Mouse (Mus musculus) hindbrain, embryonic 11.5 days (tissue): ENCODE measurements around the gene Fbxl17. TPM values are rescaled to one million over a fixed set of nuclear protein-coding genes. Genes with fewer than 3 reads are reported as not detected.

Source experiments
- ATAC-seq: fragments of 200-750 bp; cut with Nextera tagmentation; 2 replicates; pipeline ENCODE4 v1.8.0; 2017; ENCODE audit warnings: mild to moderate bottlenecking, moderate TSS enrichment, moderate library complexity; ENCODE audit not compliant: low FRiP score
- DNase-seq: peaks from one replicate; pipeline ENCODE4 v3.0.0-alpha.2; 2015; ENCODE audit warnings: low spot score
- H3K27ac ChIP-seq: fragments of 300-500 bp; sonication (generic); 2 replicates; pipeline ENCODE4 v1.5.1; 2014; ENCODE audit warnings: mild to moderate bottlenecking, low read depth, low read length
- H3K27me3 ChIP-seq: fragments of 300-500 bp; sonication (generic); 2 replicates; pipeline ENCODE4 v1.6.1; 2014; ENCODE audit warnings: mild to moderate bottlenecking, low read length, moderate library complexity, mixed read lengths; ENCODE audit not compliant: control insufficient read depth, insufficient read depth
- H3K36me3 ChIP-seq: fragments of 300-500 bp; sonication (generic); 2 replicates; pipeline ENCODE4 v1.6.1; 2014; ENCODE audit warnings: mild to moderate bottlenecking, low read length, moderate library complexity, mixed read lengths; ENCODE audit not compliant: control insufficient read depth, insufficient read depth
- H3K4me1 ChIP-seq: fragments of 300-500 bp; sonication (generic); replicated peaks from 2 replicates; pipeline ENCODE4 v1.6.1; 2014; ENCODE audit warnings: low read length, mixed read lengths; ENCODE audit not compliant: control insufficient read depth, insufficient read depth
- H3K4me2 ChIP-seq: fragments of 300-500 bp; sonication (generic); replicated peaks from 2 replicates; pipeline ENCODE4 v1.6.1; 2014; ENCODE audit warnings: mild to moderate bottlenecking, low read depth, low read length
- H3K4me3 ChIP-seq: fragments of 300-500 bp; sonication (generic); 2 replicates; pipeline ENCODE4 v1.5.1; 2014; ENCODE audit warnings: low read depth, low read length
- H3K9ac ChIP-seq: fragments of 300-500 bp; sonication (generic); 2 replicates; pipeline ENCODE4 v1.6.1; 2014; ENCODE audit warnings: low read depth, low read length
- H3K9me3 ChIP-seq: fragments of 300-500 bp; sonication (generic); 2 replicates; pipeline ENCODE4 v1.6.1; 2016; ENCODE audit warnings: low read length; ENCODE audit not compliant: control insufficient read depth
- WGBS: fragments of 180-500 bp; shearing (Covaris S2); extraction: QIAGEN DNeasy Blood & Tissue Kit; methylation state at CpG from one replicate; pipeline ENCODE4 v1.1.7; 2014; 5-methylcytosine and 5-hydroxymethylcytosine counted together
- polyA plus RNA-seq: library from polyadenylated mRNA; unstranded; fragments of >200 nt; fragmentation: Nextera tagmentation; extraction: Ambion mirVana; gene quantifications from 2 replicates; pipeline ENCODE4 v1.2.1, GENCODE M21; 2014

Fbxl17 gene
- polyA plus RNA-seq, 1 experiment from 2014 or later, result 9.1 TPM

DNA sequence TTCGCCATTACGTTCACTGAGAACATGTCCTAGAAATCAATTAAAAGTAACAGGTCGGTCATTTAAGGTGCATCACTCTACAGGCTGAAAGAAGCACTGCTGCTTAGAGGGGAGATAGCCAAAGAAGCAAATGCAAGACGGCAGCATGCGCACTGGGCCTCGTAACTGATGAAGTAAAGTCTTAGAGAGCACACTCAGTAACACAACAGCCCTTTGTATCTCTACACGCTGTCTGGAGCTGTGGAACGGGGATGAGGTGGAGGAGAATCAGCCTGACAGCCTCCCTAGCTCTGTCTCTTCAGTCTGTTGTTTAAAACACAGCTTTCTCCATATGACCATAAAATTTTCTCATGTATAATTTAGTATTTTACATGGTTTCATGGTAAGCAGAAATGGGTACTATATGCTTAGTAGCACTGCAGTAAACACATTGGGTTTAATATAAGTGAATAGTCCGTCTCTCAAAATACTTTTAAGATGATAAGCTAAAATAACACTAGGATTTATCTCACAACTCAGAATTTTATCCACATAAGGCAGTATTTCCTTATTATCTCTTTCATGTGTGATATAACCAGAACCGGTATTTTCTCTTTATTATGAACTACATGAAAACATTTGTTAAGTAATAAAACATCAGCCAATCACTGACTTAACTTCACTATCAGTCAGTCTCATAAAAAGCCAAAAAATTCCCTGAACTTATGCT lies 52.7 kb downstream of the Fbxl17 start:
- Histone ChIP-seq H3K4me2 (no peak overlapping the region), H3K9ac (no peak overlapping the region), H3K27me3 (no peaks in the 10 kb centered on the region), H3K9me3 (no peaks in the 10 kb centered on the region), H3K27ac (no peak overlapping the region), H3K4me1 (no peaks in the 10 kb centered on the region), H3K36me3 (no peaks in the 10 kb centered on the region), H3K4me3 (no peak overlapping the region)
- DNase-seq (no peak), ATAC-seq (no peak)
- 74% methylated on average over 10 of the region's 10 CpGs for WGBS

DNA sequence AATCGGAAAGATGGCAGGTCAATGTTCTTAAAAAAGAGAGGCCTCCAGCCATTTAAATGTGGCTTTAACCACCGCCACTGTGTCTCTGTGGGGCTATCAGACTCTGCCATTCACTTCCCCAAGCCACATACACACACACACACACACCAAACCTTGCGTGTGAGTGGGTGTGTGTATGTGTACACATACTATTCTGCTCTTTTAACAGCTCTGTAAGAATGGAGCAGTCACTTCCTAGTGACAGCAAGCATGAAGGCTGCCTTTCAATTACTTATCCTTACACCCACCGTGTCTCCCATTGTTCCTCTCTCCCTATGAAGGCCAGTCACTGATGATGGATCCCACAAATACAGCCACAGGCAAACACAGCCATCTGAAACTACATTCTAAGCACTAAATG lies 54.6 kb downstream of the Fbxl17 start:
- no peaks in the 10 kb centered on the region for H3K4me1 ChIP-seq
- DNase-seq (no peak), ATAC-seq (no peak)
- WGBS, result 85% methylated on average over 4 of the region's 4 CpGs
- no peak overlapping the region for H3K4me2 ChIP-seq
- no peaks in the 10 kb centered on the region for H3K9me3 ChIP-seq
- H3K36me3 ChIP-seq, result no peaks in the 10 kb centered on the region
- H3K27ac ChIP-seq, result no peak overlapping the region
- H3K27me3 ChIP-seq, result no peaks in the 10 kb centered on the region
- no peak overlapping the region for H3K9ac ChIP-seq
- H3K4me3 ChIP-seq, result no peak overlapping the region

DNA sequence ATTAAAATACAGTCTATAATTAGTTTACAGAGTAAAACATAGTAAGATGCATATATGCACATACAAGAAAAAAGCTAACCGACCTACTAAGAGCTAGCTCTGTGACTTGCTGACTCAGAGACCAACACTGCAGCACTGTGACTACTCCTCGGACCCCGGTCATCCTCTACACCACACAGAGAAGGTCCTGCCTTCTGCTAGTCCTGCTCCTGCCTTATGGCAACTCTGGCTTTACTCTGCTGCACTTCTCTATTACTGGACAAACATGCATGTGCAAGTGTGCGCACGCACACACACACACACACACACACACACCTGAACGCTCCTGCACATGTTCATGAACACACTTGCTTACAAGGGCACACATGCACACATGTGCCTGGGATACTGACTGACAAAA lies 62.4 kb downstream of the Fbxl17 start:
- ATAC-seq, result no peak
- Histone ChIP-seq H3K36me3 (no peaks in the 10 kb centered on the region), H3K4me2 (no peak overlapping the region), H3K27ac (no peak overlapping the region), H3K4me3 (no peak overlapping the region), H3K9ac (no peak overlapping the region), H3K9me3 (no peaks in the 10 kb centered on the region), H3K4me1 (no peaks in the 10 kb centered on the region), H3K27me3 (no peaks in the 10 kb centered on the region)
- WGBS, result 94% methylated on average over 6 of the region's 6 CpGs
- DNase-seq, result no peak

DNA sequence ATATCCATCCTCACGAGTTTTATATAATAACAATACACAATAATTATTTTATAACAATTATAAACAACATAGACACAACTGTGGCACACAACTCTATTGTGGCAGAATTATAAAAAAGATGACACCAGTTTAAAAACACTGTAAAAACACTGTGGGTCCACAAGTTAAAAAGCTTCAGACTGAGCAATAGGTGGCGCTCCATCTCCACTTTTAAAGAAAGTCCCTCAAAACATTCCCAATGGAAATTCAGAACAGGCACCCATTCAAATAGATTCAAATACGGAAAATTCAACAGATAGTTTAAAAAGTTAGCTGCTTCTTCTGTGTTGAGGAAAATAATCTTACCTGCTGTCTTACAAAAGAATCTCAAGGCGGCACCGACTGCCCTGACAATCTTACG lies 65.7 kb downstream of the Fbxl17 start:
- ATAC-seq (no peak), DNase-seq (peak; percentile 42)
- no peaks in the 10 kb centered on the region for H3K4me1 ChIP-seq
- no peak overlapping the region for H3K27ac ChIP-seq
- no peaks in the 10 kb centered on the region for H3K9me3 ChIP-seq
- no peaks in the 10 kb centered on the region for H3K27me3 ChIP-seq
- H3K36me3 ChIP-seq, result no peaks in the 10 kb centered on the region
- no peak overlapping the region for H3K9ac ChIP-seq
- H3K4me3 ChIP-seq, result no peak overlapping the region
- H3K4me2 ChIP-seq, result no peak overlapping the region
- WGBS, result 57% methylated on average over 6 of the region's 6 CpGs

DNA sequence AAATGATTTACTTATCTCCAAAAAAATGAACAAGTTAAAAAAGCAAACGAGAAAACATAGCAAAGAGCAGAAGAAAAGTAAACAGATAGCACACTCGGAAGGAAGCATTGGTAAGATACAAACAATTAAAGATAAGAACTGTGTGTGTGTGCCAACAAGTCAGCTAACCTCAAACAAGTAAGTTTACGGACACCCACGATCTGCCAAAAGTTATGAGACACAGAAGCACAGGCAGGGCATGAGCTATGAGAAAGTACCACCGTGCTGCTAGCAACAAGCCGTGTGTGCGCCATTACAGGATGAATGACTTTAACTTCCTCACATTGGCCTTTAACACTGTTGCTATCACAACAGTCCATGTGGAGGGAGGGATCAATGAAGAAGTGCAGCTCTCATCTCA lies 68.2 kb downstream of the Fbxl17 start:
- Histone ChIP-seq H3K27ac (no peak overlapping the region), H3K9ac (no peak overlapping the region), H3K27me3 (no peaks in the 10 kb centered on the region), H3K4me1 (no peaks in the 10 kb centered on the region), H3K9me3 (no peaks in the 10 kb centered on the region), H3K4me2 (no peak overlapping the region), H3K36me3 (no peaks in the 10 kb centered on the region), H3K4me3 (no peak overlapping the region)
- 91% methylated on average over 7 of the region's 7 CpGs for WGBS
- no peak for ATAC-seq
- no peak for DNase-seq

DNA sequence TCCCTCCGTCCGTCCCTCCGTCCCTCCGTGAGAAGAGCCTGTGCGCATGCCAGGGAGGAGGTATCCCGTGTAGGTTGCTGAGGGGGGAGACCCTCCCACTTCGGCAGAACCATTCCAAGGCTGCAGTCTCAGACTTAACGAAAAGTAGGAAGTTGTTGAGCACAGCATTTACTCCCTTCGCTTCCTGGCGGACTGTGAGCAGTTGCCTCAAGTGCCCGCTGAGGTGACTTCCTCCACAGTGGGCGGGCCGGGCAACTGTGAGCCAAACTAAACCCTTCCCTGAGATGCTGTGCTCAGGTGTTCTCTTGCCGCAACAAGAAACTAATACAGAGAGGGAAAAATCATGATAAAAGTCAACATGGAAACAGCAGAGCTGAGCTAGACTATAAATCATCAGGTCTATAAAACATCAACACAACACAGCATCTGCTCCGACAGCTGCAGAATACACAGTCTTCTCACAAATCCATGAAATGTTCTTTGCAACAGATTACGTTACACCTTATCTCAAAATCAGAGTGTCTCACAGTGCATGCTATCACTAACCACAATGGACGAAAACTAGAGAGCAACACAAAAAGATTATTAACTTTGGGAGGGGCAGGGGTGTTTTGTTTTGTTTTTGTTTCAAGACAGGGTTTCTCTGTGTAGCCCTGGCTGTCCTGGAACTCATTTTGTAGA lies 69.3 kb downstream of the Fbxl17 start:
- no peak overlapping the region for H3K27ac ChIP-seq
- no peaks in the 10 kb centered on the region for H3K36me3 ChIP-seq
- ATAC-seq (no peak), DNase-seq (no peak)
- H3K27me3 ChIP-seq, result no peaks in the 10 kb centered on the region
- H3K9ac ChIP-seq, result no peak overlapping the region
- no peaks in the 10 kb centered on the region for H3K9me3 ChIP-seq
- H3K4me3 ChIP-seq, result no peak overlapping the region
- no peaks in the 10 kb centered on the region for H3K4me1 ChIP-seq
- 66% methylated on average over 17 of the region's 17 CpGs for WGBS
- H3K4me2 ChIP-seq, result no peak overlapping the region

DNA sequence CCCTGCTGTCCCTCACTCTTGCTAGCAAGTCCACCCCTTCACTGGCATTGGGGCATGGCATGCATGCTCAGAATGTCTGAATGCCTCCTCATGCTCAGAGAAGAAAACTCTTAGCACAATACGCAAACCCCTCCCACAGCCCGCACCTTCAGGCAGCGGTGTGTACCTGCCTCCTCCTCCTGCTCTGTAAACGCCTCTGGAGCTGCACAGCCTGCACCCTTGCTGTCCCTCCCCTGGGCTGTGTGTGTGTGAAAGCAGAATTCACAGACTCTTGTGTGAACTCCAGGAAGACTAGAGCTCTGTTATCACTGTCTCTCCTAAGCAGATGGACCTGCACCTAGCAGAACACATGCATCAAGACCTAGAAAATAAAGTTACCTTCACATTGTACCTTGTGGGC lies 76.0 kb downstream of the Fbxl17 start:
- WGBS, result 82% methylated on average over 4 of the region's 4 CpGs
- H3K4me3 ChIP-seq, result no peak overlapping the region

DNA sequence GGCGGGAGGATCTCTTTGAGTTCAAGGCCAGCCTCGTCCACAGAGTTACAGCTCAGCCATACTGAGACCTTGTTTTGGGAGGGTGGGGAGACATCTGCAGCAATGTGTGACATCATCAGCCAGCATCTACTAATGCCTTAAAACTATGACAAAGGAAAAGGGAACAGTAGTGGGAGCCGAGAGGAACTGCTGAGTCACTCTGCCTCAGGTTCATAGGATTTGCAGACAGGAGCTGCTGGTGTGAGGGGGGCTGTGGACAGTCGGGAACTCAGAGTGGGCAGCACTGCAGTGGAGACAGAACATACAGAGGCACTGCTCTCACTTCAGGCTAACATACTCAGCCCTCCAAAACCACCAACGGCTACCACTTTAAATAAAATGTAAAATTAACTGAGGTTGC lies 77.1 kb downstream of the Fbxl17 start:
- no peak overlapping the region for H3K4me2 ChIP-seq
- 98% methylated on average over 5 of the region's 5 CpGs for WGBS
- no peaks in the 10 kb centered on the region for H3K4me1 ChIP-seq
- ATAC-seq (no peak), DNase-seq (no peak)
- H3K9me3 ChIP-seq, result no peaks in the 10 kb centered on the region
- no peaks in the 10 kb centered on the region for H3K36me3 ChIP-seq
- no peak overlapping the region for H3K4me3 ChIP-seq
- no peak overlapping the region for H3K27ac ChIP-seq
- no peak overlapping the region for H3K9ac ChIP-seq
- H3K27me3 ChIP-seq, result no peaks in the 10 kb centered on the region

More for the DNA sequence above, 76.0 kb downstream of the Fbxl17 start:
- no peaks in the 10 kb centered on the region for H3K9me3 ChIP-seq
- DNase-seq, result no peak
- no peaks in the 10 kb centered on the region for H3K27me3 ChIP-seq
- no peak overlapping the region for H3K9ac ChIP-seq
- H3K4me1 ChIP-seq, result no peaks in the 10 kb centered on the region
- no peaks in the 10 kb centered on the region for H3K36me3 ChIP-seq
- no peak overlapping the region for H3K4me2 ChIP-seq
- ATAC-seq, result no peak
- no peak overlapping the region for H3K27ac ChIP-seq

DNA sequence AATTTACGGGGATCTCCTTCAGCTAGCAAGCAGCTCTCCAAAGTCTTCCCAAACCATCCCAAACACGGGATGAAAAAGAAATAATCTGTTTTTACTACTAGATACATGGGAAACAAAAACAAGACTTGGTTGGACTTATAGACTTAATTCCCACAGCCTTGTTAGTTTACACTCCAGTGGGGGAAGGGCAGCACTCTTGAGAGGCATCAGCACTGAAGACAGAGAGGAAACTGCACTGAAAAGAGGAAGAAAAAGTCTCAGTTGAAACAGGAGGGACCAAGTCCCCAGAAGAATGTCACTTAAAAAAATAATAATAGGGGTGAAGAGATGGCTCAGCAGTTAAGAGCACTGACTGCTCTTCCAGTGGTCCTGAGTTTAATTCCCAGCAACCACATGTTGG lies 78.0 kb downstream of the Fbxl17 start:
- Histone ChIP-seq H3K4me2 (no peak overlapping the region), H3K27ac (no peak overlapping the region), H3K9ac (no peak overlapping the region), H3K4me3 (no peak overlapping the region), H3K4me1 (no peaks in the 10 kb centered on the region), H3K27me3 (no peaks in the 10 kb centered on the region), H3K9me3 (no peaks in the 10 kb centered on the region), H3K36me3 (no peaks in the 10 kb centered on the region)
- WGBS, result 82% methylated on average over 2 of the region's 2 CpGs
- ATAC-seq (no peak), DNase-seq (no peak)
